Mouse (Mus musculus) mature B cell (primary cell): ENCODE data around the gene Rpl3.

ENCODE experiments used
- in situ Hi-C: fragments of 300-500 bp; cut with MboI; formaldehyde crosslinking; loops from 2 replicates; pipeline ENCODE4 v1.14.3; 2019

The Rpl3 gene

DNA sequence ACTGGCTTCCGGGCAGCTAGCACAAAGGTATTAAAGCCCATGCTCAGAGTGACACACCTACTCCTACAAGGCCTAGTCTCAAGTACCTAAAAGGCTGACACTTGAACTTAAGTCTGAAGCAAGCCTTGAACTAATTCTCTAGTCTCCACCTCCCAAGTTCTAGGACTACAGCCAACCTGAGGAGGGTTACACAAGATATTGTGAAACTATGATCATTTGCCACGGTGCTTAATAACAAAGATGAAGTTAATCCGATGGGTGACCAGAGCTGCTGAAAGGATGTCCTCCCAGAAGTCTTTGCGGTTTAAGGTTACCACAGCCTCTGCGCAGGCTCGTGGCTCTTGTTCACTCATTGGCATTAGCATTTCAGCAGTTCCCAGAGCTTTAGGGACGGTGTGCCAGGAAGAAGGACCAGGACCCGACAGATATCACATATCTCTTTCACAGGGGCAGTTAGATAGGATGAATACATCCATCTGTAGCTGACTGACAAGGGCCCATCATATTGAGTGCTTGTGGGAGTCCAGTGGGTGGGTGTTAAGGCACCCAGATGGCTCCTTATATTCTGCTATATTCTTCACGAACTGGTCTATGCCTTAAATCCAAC is 4.2 kb downstream of the Rpl3 start:
- in situ Hi-C loops = no loop called here

DNA sequence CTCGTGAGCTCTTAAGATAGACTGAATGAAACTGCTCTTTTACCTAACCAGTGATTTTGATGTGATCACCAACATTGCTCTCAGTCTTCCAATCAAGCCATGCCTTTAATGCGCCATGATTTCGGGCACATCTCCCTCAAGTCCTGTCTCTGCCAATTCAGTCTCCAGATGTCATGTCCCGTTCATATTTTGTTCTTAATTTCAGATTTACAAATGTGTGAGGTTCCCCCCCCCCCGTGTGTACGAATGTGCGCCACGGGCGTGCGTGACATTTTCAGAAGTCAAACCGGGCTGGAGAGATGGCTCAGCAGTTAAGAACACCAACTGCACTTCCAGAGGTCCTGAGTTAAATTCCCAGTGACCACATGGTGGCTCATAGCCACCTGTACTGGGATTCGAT is 7.9 kb downstream of the Rpl3 start:
- in situ Hi-C loops = no loop called here

DNA sequence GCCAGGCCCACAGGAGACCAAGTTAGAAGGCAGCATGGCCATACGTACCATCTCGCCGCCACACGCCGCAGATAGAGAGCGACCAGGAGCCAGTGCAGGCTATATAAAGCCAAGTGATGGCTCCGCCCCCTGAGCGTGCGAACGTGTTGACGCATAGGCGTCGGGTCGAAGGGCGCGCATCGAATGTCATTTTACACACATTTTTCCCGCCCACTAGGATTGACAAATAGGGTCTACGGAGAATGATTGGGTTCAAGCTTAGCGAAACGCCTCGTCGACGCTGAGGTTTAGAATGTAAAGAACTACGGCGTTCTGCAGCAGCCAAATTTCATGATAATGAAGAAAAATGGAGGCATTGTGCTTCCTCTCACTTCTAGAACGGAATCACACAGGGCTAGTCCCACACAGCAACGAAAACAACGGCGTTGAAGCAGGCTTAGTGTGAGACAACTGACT is 8.4 kb downstream of the Rpl3 start:
- in situ Hi-C loops = no loop called here

DNA sequence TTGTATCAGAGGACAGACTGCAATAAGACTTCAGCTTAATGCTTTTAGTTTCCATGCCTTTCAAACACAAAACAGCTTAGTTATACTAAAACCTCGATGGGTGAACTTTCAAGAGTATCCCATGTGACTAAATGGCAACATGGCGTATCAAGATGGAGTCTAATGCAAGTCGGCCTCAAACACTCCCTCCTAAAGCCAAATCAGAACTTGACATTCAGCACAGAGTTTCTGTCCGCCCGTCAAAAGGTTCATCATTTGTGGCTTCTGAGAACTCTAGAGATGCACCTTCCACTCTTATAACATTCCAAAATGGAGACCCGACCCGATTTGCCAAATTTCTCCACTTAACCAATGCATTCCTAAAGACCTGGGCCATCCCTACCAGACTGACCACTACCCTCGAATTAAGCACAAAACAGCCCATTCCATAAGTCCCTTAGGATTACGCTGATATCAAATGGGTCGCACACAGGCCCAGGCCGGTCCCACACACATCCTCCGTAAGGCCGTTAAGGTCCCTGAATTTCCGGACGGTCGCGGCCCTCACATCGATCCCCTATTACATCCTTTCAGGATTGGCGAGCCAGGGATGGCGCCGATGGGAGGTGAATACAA is 8.9 kb downstream of the Rpl3 start:
- in situ Hi-C loops = no loop called here

DNA sequence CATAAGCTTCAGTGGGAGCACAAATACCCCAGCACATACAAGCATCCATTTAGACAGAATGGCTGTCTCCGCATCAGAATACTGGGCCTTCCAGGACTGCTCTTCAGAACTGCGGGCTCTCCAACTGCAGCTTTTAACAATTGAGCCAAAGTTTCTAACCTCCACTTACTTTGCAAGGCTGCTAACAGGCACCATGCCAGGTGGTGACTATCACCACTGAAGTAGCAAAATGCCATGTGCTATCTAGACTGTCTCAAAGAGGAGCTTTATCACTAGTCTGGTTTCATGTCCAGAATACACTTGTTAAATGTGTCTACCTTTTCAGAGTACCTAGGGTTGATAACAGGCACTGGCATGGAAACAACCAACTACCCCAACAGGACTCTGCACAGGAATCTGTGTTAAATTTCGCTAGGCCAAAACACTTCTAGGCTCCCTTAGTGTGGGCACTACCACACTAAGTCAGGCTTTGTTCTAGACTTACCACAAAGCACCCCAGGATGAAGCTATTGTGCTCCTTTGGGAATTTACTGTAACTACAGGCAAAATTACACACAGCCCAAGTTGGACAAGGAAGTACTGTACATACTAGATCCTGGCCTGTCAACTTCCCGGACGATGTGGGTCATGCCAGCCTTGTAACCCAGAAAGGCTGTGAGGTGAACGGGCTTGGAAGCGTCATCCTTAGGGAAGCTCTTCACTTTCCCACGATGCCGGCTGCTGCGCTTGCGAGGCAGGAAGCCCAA is 9.7 kb downstream of the Rpl3 start:
- in situ Hi-C loops = no loop called here

DNA sequence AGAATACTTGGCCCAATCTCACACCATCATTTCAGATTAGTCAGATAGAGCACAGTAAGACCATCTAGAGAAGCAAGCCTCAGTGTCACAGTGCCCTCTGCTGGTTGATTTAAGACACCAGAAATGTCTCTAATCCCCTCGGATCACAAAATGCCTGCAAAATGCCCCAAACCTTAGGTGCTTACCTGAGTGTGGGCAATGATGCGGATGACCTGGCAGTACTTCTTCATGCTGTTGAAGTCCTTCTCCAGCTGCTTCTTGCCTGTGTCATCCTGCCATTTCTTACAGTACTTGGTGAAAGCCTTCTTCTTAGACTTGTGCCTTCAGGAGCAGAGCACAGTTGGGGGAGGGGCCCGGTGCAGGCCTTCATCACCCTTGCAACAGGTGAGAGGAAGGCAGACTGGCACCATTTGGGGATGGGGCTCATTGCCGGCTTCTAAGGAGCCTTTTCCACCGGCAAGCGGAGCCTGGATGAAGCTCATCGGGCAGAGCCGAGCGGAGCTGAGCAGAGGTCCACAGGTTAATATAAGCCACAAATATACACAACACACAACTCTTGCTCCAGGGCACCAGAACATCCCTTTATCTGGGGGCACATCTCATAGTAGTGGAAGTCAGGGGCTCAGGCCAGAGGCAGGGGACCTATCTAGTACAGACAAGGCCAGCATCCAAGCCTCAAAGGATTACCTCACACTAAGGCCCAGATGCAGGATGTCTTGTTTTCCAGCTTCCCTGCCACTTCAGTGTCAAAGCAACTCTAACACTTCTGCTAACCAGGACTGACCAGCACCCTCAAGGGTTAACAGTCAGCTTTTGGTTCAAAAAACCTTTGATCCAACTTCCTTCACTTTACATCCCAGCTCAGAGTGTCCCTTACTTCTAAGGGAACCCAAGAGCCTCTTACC is 10.7 kb downstream of the Rpl3 start:
- in situ Hi-C loops = no loop called here

DNA sequence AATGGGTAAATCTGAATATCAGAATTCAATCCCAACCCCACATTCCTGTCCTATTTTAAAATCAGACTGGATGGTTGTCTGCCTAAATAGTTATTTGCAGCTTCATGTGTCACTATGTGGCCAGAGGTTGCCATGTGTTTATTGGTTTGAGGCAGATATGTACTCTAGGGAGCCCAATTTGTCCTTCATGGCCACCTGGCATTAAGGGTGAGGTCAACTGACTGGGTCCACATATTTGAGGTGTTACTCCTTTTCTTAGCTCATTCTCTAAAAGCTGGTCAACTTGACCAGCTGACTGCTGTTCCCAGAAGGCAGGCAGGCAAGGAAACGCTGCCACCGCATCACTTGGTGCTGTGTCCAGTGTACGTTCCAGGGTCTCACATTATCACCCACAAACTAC is 11.7 kb downstream of the Rpl3 start:
- in situ Hi-C loops = loop anchor here (5.0 kb wide), 1 partner anchor 138 kb away; no protein-coding TSS in a partner anchor

DNA sequence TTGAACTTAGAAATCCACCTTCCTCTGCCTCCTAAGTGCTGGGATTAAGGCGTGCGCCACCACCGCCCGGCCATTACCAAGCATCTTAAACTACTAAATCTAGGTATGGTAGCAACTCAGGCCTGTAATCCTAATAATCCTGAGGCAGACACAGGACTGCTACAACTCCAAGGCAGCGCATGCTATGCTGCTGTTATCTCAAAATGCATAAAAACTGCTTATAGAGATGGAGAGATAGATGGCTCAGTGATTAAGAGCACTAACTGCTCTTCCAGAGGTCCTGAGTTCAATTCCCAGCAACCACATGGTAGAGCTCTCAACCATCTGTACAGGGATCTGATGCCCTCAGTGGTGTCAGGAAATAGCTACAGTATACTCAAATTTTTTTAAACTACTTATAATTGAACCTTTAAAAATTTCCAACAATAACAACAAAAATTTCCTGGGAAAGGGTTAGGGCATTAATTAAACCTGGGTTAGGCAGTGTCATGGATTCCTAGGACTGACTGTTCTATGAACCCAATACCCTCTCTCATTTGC is 12.5 kb downstream of the Rpl3 start:
- in situ Hi-C loops = loop anchor here (5.0 kb wide), 1 partner anchor 137 kb away; no protein-coding TSS in a partner anchor

DNA sequence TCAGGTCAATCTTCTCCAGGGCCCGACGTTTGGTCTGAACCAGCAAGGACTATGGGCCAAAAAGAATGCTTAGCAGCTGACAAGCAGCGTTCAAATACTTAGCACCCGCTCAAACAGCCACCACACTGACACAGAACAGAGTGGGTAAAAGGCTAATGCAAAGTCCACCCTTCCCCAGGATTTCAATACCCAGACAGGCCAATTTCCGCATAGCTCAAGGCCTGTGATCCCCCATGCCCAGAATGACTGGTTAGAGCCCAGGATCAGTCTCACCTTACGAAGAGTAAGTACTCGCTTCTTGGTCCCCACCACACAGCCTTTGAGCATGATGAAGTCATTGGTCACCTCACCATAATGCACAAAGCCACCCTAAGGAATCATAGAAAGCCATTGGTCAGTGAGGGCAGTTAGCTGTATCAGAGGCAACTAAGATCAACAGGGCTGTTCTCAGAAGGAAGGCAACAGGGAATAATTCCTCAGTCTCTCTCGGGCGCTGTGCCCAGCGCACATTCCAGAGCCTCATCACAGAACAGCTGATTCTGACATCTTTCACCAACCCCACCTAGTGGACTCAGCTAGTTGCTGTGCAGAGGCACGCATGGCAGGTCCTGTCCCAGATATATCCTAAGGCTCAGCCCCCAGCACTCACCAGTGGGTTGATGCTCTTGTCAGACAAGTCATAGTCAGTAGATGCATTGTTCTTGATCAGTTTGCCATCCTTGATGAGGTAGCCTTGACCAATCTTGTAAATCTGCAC is 13.4 kb downstream of the Rpl3 start:
- in situ Hi-C loops = loop anchor here (5.0 kb wide), 1 partner anchor 136 kb away; no protein-coding TSS in a partner anchor

DNA sequence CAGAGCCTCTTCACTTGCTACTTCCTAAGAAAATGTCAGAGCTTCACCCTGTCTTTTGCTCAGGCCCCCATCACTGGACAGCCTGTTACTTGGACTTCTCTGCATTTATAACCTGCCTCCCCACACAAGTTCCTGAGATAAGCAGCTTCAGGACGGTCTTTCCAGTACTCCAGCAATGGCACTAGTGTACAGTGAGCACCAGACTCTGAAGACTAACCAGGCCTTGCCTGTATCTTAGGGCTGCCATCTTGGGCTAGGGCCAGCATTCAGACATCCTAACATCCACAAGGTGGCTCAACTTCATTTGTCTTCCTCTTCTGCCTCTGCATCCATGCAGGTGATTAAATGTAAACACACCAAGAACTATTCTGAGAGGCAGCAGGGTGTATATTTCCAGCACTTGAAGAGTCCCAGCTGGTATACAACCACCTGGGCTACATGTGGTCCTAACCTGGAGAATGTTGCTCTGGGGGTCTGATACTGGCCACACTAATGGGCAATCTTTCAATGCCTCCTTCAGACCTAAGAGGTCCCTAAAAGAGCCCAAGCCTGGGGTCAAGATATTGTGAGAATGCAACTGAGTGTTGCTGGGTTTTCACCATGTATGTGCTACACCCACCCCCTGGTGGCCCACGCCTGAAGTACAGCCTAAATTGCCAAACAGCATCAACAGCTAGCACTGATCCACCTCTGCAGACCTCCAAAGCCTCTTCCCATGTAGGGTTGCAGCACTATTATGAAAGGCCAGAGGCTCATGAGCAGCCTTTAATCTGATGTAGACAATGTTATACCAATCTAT is 15.1 kb downstream of the Rpl3 start:
- in situ Hi-C loops = loop anchor here (5.0 kb wide), 1 partner anchor 134 kb away; no protein-coding TSS in a partner anchor

DNA sequence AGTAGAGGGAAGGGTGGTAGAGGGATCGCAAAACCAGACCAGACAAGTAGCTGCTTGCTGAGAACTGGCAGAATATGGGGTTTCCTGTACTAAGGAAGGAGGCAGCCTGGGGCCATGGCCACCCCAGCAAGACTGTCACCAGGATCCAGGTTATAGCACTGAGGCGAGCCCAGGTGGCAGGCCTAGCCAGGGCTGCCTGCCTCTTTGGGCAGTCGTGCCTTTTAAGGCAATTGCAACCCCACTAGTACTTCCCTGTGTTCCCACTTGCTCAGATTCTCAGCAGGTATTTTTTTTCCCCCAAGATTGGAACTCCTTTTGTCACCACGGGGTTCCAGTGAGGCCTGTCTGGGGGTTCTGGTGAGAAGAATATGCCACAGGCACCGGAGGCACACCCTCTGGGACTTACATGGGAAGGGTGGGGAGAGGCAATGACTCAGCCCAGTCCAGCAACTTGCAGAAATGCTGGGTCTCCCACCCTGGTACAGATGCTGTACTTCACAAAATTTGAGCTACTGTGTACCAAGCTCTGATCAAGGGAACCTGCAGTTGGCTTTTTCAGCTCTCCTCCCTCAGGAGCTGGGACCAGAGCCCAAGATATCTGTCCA is 15.8 kb downstream of the Rpl3 start:
- in situ Hi-C loops = loop anchor here (5.0 kb wide), 1 partner anchor 134 kb away; no protein-coding TSS in a partner anchor

DNA sequence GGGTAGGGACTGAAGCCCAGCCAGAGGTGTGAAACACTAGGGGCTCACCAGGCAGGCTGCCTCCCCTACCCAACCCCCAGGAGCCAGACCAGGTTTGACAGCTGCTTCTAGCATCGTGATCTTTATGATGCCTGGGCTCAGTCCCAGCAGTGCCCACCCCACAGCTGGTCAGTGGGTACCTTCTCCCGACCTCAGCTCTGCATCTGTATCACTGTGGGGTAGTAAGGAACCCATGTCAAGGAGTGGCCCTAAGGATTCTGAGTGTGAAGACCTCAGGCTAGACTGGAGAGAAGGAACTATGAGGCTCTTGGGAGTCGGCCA is 16.3 kb downstream of the Rpl3 start:
- in situ Hi-C loops = loop anchor here (5.0 kb wide), 1 partner anchor 133 kb away; no protein-coding TSS in a partner anchor

DNA sequence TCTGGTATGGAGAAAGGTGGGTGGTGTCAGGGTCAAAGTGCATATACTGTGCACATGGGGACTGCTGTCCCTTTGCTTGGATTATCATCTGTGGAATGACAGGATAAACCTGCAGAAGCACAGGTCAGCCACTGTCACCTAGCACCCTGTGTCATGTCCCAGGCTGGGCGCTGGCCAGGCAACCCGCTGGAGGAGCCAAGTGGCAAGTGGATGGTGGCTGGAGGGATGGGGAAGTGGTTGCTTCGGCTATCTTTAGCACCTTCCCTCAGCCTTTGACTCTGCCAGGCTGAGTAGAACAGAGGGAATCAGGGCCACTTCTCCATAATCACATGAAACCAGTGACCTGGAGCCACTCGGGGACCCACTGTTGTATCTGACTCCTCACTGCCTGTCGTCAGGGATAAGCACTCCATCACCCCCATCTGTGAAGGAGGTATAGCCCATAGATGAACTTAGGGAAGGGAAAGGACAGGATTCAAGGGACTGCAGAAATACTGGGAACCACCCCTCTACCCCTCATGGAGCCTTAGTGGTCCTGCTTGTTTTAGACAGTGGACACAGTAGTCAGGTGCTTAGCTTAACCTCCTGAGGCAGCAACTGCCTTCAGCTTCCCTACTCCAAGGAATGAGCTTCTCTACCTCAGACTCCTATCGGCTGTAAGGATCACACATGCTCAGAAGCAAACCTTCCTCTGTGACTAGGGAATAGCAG is 16.9 kb downstream of the Rpl3 start:
- in situ Hi-C loops = loop anchor here (5.0 kb wide), 1 partner anchor 133 kb away; no protein-coding TSS in a partner anchor

DNA sequence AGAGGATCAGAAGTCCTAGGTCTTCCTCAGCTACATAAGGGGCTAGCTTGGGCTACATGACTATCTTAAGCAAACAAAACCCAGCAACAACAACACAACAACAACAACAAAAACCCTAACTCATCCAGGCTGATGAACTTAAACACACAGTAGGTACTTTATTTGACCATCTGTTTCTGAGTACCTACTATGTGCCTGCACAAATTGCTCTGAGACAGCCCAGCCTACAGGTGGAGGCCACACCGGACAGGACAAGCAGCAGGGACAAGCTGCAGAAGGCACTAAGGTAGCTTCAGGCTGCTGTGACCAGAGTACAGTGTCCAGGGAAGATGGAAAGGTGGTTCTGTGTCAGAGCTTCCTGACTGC is 18.4 kb downstream of the Rpl3 start:
- in situ Hi-C loops = no loop called here

DNA sequence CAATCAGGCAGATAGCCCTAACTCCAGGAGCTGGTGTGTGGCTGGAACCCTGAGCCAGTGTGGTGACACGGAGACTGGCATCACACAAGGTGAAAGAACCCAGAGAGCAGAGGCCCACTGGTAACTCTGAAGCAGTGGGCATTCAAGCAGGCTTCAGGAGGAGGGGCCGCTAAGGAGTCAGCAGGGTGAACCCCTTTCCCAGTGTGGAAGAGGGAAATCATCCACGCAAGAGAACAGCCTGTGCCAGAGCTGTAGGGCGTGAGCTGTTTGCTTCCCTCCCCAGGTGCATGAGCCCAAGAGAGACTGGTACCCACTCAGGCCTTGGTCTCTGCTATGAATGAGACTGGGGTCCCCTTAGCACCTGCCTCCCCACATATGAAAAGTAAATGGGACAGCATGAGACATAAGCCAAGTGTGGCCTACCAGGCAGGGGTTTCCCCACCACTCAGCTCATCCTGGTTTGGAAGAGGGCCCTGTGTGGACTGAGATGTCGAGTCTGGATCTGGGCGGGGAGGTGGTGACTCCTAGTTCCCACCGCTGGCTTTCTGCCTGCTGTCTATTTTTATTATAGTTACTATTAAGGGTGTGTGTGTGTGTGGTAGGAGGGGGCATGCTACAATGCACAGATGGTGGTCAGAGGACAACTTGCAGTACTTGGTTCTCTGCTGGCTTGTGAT is 19.0 kb downstream of the Rpl3 start:
- in situ Hi-C loops = no loop called here

DNA sequence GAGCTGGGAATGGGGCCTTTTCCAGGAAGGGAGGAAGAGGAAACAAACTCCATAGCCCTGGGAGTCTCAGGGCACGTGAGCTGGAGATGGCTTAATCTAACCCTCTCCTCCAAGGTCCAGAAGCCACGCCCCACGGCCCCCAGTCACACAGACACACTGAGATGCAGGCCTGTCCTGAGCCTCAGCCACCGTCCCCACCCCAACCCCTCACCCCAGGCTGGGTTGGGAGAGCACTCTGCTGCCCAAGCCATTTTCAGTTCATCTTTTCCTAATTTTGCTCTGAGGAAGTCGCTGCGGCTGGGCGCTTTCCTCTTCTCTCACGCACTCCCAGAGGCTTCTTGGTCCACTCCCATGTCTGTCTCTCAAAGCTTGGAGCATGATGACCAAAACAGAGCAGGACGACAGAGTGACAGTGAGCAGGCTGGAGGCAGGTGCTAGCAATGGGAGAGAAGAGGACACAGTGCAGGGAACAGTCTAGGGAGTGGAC is 19.7 kb downstream of the Rpl3 start:
- in situ Hi-C loops = no loop called here

DNA sequence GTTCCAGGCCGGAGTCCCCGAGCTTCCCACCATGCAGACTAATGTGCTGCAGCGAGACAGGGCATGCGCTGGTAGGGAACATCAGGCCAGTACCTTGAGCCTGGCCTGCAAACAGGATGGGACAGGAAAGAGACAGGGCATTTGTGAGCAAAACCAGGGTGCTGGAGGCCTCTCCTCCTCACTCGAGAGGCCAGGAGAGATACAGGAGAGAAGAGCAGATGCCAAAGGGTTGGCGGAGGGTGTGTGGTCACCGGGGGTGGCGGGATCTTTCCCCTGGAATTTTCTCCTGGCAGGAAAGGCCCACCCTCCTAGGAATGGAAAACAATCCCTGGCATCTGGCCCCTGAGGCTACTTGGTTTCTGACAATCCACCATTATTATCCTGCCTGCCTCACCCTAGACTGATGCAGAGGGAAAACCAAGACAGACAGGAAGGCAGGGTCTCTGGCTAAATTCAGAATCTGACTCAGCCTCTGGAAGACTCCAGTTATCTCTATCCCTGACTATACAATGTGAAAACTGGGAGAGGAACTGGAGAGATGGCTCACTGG is 21.5 kb downstream of the Rpl3 start:
- in situ Hi-C loops = no loop called here

DNA sequence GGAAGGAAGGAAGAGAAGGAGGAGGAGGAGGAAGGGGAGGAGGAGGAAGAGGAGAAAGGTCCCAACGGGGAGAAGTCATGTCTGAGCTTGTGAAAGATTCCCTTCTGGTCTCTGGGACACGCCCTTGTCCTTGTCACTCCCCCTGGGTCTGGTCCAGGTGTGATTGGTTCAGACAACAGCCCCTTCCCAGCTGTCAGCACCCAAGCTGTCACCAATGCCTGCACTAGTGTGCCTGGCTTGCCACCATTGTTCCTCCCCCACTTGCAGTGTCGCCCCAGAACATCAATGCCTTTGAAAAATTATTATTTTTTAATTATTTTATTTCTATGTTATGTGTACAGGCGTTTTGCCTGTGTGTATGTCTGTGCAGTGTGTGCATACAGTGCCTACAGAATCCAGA is 22.5 kb downstream of the Rpl3 start:
- in situ Hi-C loops = no loop called here
